Mouse (Mus musculus): ENCODE results near the gene Fam214a.

Fam214a gene

GRCm38 (mm10) chr9:74952106-74952505, 578 bp upstream of the Fam214a start:
- no peak for DNase-seq (ENCODE audit: low read depth, low spot score)

GRCm38 (mm10) chr9:74953265-74953958, 728 bp downstream of the Fam214a start:
- DNase-seq (ENCODE audit: low read depth, low spot score), result peak; percentile 49

GRCm38 (mm10) chr9:74953959-74954279, 1.2 kb downstream of the Fam214a start:
- DNase-seq (ENCODE audit: low read depth, low spot score), result no peak

GRCm38 (mm10) chr9:74954387-74954786, 1.7 kb downstream of the Fam214a start:
- no peak for DNase-seq (ENCODE audit: low read depth, low spot score)

- no peak for DNase-seq (ENCODE audit: low read depth, low spot score)
Observed at GRCm38 (mm10) chr9:74960630-74961029, 7.9 kb downstream of the Fam214a start.

GRCm38 (mm10) chr9:74961073-74961575, 8.4 kb downstream of the Fam214a start:
- peak; percentile 59 for DNase-seq (ENCODE audit: low read depth, low spot score)

GRCm38 (mm10) chr9:74963953-74964352, 11.3 kb downstream of the Fam214a start:
- no peak for DNase-seq (ENCODE audit: low read depth, low spot score)

DNA sequence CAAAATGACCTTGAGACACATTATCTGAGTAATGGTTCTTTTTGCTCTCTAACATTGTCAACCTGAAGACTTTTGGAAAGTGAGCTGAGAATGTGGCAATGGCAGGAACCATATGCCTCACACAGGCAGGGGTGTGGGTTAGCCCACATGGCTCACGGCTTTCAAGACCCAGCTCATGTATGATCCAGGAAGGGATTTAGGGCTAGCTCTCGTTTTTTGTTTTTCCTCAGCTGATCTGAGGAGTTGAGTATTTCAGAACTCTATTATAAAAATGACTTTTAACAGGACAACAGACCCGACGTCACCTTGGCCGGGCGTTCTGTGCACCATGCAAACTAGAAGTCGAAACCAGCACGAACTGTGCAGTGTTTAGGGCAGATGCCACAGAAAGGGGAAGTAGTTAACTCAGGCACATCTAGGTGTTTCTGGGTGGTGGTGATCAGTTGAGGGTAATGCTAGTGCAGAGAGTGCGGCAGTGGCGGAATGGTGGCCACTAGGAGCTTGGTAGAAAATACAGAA, 12.2 kb downstream of the Fam214a start:
- DNase-seq (ENCODE audit: low read depth, low spot score), result no peak

- DNase-seq (ENCODE audit: low read depth, low spot score), result no peak
Observed at GRCm38 (mm10) chr9:74966200-74966599, 13.5 kb downstream of the Fam214a start.

DNA sequence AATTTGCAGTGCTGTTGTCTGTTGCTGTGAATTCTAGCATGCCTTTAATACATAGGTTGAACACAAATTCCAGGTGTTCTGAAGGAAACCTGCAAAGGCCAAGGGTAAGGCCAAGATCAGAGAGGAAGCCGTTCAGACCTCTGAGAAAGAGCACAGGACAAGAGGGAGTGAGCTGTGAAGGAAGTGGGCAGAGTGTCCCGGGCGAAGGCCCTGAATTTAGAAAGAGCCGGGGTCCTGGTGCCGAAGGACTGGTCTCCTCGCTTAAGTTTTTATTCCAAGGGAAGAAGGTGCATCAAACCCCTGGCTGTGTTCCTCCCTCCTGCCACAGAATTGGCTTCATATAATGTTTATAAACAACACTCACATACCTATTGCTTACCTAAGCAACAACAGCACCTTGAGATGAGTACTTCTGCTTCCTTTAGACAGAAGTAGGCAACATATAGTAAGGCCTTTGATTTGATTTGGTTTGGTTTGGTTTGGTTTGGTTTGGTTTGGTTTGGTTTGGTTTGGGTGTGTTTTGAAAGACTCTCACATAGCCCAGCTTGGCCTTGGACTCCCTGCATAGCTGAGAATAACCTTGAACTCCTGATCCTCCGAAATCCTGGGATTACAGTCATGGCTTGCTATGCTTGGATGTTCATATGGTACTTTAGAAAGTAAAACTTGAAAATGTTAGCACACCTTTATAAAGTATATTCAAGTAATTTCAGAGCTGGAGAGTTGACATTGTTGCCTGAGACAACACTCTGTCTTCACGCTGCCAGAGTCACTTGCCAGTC, 16.2 kb downstream of the Fam214a start:
- no peak for DNase-seq (ENCODE audit: low read depth, low spot score)

DNA sequence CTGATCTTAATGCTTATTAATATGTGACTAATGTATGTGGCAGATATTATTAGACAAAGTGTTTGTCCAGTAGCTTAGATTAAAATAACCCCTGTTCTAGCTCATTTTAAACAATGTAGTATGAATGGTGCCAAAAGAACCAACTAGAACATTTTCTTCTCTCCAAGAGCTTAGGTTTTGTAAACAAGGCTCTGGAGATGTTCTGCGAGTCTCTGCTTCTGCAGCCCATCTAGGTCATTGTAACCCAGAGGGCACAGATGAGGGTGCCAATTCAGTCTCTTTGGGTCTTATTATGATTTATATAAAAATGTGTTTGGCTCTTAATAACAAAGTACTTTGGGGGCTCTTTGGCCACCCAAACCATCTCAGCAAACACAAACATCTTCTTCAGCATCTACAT, 17.9 kb downstream of the Fam214a start:
- DNase-seq (ENCODE audit: low read depth, low spot score), result no peak

GRCm38 (mm10) chr9:74971191-74971976, 18.7 kb downstream of the Fam214a start:
- no peak for DNase-seq (ENCODE audit: low read depth, low spot score)

- no peak for DNase-seq (ENCODE audit: low read depth, low spot score)
Observed at GRCm38 (mm10) chr9:74972736-74973135, 20.1 kb downstream of the Fam214a start.

- DNase-seq (ENCODE audit: low read depth, low spot score), result no peak
Observed at GRCm38 (mm10) chr9:74973154-74973553, 20.5 kb downstream of the Fam214a start.

GRCm38 (mm10) chr9:74974758-74975157, 22.1 kb downstream of the Fam214a start:
- peak; percentile 32 for DNase-seq (ENCODE audit: low read depth, low spot score)

- DNase-seq (ENCODE audit: low read depth, low spot score), result no peak
Observed at GRCm38 (mm10) chr9:74975416-74975815, 22.7 kb downstream of the Fam214a start.

GRCm38 (mm10) chr9:74975911-74976563, 23.4 kb downstream of the Fam214a start:
- peak; percentile 89 for DNase-seq (ENCODE audit: low read depth, low spot score)

GRCm38 (mm10) chr9:74977251-74977650, 24.6 kb downstream of the Fam214a start:
- no peak for DNase-seq (ENCODE audit: low read depth, low spot score)

GRCm38 (mm10) chr9:74977962-74978361, 25.3 kb downstream of the Fam214a start:
- DNase-seq (ENCODE audit: low read depth, low spot score), result no peak

DNA sequence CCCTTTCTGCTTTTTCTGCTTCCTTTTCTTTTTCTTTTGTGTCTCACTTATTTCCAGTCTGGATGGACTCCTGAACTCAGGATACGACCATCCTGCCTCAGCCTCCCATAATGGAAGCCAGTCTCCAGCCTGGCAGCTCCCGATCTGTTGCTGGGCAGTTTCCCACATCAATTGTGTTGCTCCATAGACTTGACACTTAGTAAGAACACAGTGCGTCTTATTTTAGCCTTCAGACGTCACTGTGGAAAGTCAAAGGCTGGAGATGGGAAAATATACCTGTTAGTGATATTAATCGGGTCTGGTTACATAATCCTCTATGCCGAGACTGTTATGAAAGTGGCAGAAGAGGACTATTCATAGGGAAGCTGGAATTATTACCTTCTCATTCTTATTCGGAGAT, 26.2 kb downstream of the Fam214a start:
- DNase-seq (ENCODE audit: low read depth, low spot score), result no peak

- no peak for DNase-seq (ENCODE audit: low read depth, low spot score)
Observed at GRCm38 (mm10) chr9:74979371-74979770, 26.7 kb downstream of the Fam214a start.

Data from mesoderm, embryonic 11.5 days (tissue).